Mouse (Mus musculus) frontal cortex, postnatal 25 days (tissue): ENCODE data around the gene Slc44a1.

Source experiments
- DNase-seq, 2 experiments: peaks; one replicate each; pipeline ENCODE4 v3.0.0; 2022; ENCODE audit warnings: low spot score in 2 of 2

Gene Slc44a1

DNA sequence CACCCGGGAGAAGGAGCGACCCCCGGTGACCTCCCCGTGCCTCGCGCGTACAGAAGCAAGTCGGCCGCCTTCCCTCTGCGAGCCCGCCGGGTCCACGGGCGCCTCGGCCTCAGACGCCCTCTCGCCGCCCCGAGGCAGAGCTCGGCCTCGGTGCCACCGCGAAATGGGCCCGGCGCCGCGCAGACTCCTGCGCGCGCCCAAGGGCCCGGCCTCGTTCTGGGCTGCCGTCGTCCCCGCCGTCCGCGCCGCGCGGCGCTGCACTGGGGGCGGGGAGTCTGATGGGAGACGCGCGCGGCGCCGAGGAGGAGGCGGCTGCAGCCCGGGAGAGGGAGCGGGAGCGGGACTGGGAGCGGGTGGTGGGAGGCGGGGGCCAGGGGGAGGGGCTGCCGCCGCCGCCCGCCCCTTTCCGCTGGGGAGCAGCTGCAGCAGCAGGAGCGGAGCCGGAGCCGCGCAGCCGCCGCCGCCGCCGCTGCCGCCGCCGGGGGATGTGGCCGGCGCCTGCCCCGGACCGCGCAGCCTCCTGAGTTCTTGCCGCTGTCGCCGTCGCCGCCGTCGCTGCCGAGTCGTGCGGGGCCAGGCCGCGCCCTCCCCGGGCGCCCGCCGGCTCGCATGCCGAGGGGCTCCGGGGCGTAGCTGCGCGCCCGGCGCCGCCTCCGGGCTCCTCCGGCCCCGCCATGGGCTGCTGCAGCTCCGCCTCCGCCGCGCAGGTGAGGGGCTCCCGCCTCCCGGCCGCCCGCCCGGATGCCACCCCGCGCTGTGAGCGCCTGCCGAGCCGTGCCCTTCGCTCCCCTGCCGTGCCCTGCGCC, at the start of gene Slc44a1:
Gene Slc44a1 (plus strand): TSS at position 404 of the 806 bp plus-strand sequence.
- DNase-seq, result peak; percentile 33 to 57

GRCm38 (mm10) chr4:53395002-53395401, 45.2 kb upstream of the Slc44a1 start:
- DNase-seq, result no peak

GRCm38 (mm10) chr4:53396623-53397192, 43.5 kb upstream of the Slc44a1 start:
- no peak for DNase-seq

- no peak for DNase-seq
These were observed 42.7 kb upstream of the Slc44a1 start for GRCm38 (mm10) chr4:53397280-53398117.

DNA sequence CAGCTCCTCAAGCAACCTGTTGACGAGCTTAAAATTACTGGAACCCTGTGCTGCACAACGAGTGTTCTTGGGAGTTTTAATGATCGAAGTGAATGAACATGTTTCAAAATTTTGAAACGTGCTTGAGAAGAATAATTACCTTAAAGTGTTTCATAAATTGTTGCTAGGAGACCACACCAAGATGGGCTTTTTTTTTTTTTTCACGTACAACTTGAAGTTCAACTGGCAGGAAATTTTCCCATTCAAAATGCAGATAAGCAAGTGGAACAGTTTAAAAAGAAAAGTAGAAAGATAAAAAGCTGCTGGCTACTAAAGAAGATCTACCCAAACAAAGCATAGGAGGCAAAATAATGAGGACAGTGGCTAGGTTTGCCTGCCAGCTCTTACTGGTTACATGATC, 41.7 kb upstream of the Slc44a1 start:
- no peak for DNase-seq

GRCm38 (mm10) chr4:53399428-53399827, 40.8 kb upstream of the Slc44a1 start:
- DNase-seq, result no peak

DNA sequence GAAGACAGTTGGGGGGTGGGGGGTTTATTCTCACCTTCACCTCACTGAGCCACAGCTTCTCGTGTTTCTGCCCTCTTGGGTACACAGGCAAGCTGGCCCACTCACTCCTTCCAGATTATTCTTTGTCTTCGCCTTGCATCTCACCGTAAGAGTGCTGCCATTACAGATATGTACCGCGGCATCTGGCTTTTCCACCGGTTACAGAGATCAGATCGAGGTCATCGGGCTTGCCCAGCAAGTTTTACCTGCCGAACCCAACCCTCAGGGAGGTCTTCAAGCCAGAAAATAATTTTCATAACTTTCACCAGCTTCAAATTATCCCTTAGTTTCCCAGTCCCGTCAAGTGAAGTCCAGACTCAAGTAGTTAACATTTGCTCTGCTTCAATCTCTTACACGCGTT, 36.8 kb upstream of the Slc44a1 start:
- DNase-seq, result no peak

DNA sequence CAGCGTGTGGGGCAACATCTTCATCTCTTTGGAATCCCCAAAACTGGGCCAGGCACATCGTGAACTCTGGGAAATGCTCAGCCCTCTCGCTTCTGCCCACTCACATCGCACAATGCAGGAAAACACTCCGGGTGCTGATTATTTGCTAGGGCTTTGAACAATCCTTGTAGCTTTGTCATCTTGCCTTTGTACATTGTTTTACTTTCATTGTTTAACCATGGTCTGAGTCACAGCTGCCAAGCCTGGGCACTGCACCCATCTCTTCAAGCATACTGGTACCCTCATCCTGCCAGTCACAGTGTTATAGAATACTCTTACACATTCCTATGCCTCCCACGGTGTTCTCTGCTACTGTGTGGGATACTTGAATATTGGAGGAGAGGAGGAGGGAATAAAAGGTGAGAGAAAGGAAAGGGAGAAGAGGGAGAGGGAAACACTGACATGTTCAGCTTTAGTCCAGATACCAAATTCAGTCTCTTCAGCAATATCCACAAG, 35.7 kb upstream of the Slc44a1 start:
- DNase-seq, result no peak

DNA sequence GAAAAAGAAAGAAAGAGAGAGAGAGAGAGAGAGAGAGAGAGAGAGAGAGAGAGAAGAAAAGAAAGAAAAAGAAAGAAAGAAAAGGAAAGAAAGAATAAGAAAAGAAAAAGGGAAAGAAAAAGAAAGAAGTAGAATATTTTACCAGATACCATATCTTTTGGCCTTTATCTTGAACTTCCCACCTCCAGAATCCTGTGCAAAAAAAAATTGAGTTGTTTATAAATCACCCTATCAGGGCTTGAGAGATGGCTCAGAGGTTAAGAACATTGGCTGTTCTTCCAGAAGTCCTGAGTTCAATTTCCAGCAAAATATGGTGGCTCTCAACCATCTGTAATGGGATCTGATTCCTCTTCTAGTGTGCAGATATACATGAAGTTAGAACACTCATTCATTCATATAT, 33.3 kb upstream of the Slc44a1 start:
- DNase-seq, result no peak

DNA sequence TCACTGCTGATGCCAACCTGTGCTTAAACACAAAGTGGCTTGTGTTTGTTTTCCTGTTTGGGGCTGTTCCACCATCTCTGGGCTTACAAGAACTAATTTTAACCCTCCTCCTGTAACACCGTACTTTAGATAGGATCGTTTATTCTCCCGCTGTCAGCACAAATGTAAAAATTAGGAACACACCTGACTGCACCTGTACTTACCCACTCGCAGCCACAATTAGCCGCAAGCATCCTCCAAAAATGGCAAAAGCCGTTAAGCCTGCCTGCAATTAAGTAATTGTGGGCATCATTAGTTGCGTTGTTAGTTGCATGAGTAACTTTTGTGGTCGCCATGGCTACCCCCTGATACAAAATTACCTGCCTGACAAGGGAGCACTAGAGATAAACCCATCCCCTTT, 31.4 kb upstream of the Slc44a1 start:
- no peak for DNase-seq

GRCm38 (mm10) chr4:53409526-53410085, 30.6 kb upstream of the Slc44a1 start:
- DNase-seq, result no peak

DNA sequence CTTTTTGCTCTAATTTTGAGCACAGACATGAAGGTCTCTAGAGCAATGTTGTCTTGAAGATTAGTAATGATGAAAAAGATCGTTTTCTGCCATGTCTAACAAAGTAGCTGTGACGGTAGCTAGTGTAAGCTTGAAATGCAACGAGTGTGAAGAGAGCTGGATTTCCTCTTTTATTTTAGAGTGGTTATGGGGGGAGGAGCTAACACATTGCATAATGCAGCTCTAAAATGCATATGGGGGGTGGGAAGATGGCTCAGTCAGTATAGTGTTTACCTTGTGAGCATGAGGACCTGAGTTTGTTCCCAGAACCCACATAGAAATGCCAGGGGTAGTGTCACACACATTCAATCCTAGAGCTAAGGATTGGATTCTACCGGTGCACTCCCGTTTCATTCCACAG, 29.5 kb upstream of the Slc44a1 start:
- DNase-seq, result no peak

DNA sequence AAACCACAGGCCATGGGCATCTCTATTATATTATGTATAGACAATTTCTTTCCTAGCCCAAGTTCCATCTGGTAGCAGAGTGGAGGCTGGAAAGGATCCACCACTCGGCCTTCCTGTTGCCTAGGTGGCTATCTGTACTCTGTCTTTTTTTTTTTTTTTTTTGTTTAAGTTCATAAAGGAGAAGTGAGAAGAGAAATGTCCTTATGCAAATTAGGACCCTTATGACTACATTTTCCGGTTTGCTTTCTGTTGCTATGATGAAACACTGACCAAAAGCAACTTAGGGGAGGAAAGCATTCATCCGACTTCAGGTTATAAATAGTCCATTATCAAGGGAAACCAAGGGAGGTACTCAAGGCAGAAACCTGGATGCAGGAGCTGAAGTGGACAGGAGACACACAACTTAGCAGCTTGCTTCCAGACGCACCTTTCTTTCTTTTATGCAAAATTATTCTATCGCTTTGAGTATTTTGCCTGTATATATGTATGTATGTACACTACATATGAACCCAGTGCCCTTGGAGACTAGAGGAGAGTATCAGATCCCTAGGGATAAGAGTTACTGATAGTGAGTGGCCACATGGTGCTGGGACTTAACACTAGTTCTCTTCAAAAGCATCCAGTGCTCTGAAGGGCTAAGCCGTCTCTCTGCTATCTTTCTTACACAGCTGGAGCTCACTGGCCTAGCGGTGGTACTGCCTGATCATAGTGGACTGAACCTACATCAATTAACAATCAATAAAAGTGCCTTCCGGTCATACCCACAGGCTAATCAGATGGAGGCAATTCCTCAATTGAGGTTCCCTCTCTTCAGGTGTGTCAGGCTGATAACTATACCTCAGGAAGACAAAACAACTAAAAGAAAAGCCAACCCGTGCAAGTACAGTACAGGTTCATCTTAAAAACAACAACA, 28.0 kb upstream of the Slc44a1 start:
- no peak for DNase-seq

- no peak for DNase-seq
These were observed 27.2 kb upstream of the Slc44a1 start for GRCm38 (mm10) chr4:53412991-53413390.

GRCm38 (mm10) chr4:53414031-53414797, 26.0 kb upstream of the Slc44a1 start:
- DNase-seq, result no peak

GRCm38 (mm10) chr4:53415873-53416637, 24.2 kb upstream of the Slc44a1 start:
- DNase-seq, result no peak

DNA sequence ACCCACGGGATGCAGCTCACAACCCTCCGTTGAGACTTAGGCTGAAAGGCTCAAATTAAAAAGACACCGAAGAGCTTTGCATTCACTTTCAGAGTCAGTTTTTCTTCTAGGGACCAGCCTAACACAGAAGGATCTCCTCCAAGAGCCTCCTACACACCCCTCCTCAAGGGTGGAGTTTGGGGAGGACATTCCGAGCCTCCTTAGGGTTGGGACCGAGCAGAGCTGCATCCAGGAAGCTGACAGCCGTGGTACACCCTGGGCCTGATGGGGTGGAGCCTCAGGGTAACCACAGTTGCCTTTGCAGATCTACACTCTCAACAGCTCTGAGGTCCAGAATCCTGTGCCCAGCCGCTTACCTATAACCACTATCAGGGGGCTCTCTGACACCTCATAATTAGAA, 23.3 kb upstream of the Slc44a1 start:
- DNase-seq, result no peak

- no peak for DNase-seq
These were observed 17.4 kb upstream of the Slc44a1 start for GRCm38 (mm10) chr4:53422799-53423198.

DNA sequence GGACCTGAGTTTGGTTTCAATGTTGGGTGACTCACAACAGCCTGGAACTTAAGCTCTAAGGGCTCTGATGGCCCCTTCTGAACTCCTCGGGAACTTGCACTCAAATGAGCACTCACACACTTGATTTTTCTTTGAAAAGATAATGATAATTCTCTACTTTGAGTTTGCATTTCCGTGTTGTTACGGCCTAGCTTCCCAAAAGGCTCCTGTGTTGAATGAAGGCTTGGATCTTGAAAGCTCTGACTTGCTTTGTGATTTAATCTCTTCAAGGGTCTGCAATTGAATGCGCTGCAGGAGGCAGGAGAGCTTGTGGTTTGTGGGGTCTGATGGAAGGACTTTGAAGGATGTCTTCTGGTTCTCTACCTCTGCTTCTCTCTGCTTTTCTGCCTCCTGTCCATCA, 13.1 kb upstream of the Slc44a1 start:
- no peak for DNase-seq

GRCm38 (mm10) chr4:53430522-53430921, 9.7 kb upstream of the Slc44a1 start:
- no peak for DNase-seq
